Mouse (Mus musculus) gastrocnemius, postnatal 4 days (tissue): ENCODE data around the gene Rbp7. TPM values are rescaled to one million over a fixed set of nuclear protein-coding genes. Genes with fewer than 3 reads are reported as not detected.
"Not testable (repeated sequence)": the region's sequence is repeated elsewhere in the genome, so short reads cannot be mapped to it uniquely, and the experiment has no call there.

Experiments
- DNase-seq, 2 experiments: peaks; one replicate each; pipeline ENCODE4 v3.0.0; 2021 to 2022; ENCODE audit warnings: low spot score in 2 of 2, mixed read lengths in 2 of 2
- long read RNA-seq, 2 experiments: library from polyadenylated mRNA; stranded (forward); transcript quantifications; one replicate each; pipeline ENCODE4 v2.0.0; 2021
- total RNA-seq, 2 experiments: library from RNA; stranded (reverse); gene quantifications; 2 replicates each; pipeline ENCODE4 v1.2.3; 2021

Rbp7 gene
- 10 to 100 TPM; 11.0 to 13.5 TPM for total RNA-seq
- long read RNA-seq, experiment 1, transcript Rbp7-201 (4 exons, 619 nt), result major isoform, 12 of 12 reads
- long read RNA-seq, experiment 1, partial matches to known transcripts, result 0 of 12 reads
- long read RNA-seq, experiment 1, other reads (novel, unspliced or antisense), result 0 of 12 reads
- long read RNA-seq, experiment 2, transcript Rbp7-201 (4 exons, 619 nt), result major isoform, 12 of 12 reads
- long read RNA-seq, experiment 2, partial matches to known transcripts, result 0 of 12 reads
- long read RNA-seq, experiment 2, other reads (novel, unspliced or antisense), result 0 of 12 reads

DNA sequence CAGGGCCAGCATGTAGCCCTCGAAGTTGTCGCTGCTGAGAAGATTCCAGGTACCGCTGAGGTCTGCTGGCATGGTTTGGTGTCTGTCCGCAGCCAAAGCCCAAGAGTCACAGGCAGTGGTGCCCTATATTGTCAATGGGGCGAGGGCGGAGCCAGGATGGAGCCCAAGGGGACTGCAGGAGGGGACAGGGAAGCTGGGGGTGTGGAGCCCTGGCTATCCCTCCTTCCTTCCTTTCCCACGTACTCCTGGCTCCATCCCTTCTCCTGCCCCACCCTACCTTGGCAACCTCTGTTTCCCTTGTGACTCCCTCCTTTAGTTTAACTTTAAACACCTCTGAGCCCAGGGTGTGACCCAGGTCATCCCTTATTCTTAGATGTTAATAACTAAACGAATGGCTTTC is at the start of gene Rbp7:
Gene Rbp7 (minus strand): TSS at position 100 of the 400 bp plus-strand sequence.
- no peak for DNase-seq

GRCm38 (mm10) chr4:149504363-149504762 is 49.6 kb upstream of the Rbp7 start:
- no peak for DNase-seq

GRCm38 (mm10) chr4:149499790-149500189 is 45.0 kb upstream of the Rbp7 start:
- no peak for DNase-seq

GRCm38 (mm10) chr4:149498901-149499300 is 44.1 kb upstream of the Rbp7 start:
- DNase-seq, result no peak

- DNase-seq, result no peak
Measured at GRCm38 (mm10) chr4:149496612-149497011, 41.8 kb upstream of the Rbp7 start.

DNA sequence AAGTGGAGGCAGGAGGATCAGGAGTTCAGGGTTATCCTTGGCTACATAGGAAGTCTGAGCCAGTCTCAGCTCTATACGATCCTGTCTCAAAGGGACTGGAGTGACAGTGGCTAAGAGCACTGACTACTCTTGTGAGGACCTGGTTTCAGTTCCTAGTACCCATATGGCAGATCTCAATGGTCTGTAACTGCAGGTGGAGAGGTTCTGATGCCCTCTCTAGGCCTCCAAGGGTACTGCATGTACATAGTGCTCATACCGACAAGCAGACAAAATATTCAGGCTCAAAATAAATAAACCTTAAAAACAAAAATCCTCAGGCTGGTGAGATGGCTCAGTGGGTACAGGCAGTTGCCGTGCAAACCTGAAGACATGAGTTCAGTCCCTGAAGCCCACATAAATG is 36.4 kb upstream of the Rbp7 start:
- DNase-seq, result no peak

DNA sequence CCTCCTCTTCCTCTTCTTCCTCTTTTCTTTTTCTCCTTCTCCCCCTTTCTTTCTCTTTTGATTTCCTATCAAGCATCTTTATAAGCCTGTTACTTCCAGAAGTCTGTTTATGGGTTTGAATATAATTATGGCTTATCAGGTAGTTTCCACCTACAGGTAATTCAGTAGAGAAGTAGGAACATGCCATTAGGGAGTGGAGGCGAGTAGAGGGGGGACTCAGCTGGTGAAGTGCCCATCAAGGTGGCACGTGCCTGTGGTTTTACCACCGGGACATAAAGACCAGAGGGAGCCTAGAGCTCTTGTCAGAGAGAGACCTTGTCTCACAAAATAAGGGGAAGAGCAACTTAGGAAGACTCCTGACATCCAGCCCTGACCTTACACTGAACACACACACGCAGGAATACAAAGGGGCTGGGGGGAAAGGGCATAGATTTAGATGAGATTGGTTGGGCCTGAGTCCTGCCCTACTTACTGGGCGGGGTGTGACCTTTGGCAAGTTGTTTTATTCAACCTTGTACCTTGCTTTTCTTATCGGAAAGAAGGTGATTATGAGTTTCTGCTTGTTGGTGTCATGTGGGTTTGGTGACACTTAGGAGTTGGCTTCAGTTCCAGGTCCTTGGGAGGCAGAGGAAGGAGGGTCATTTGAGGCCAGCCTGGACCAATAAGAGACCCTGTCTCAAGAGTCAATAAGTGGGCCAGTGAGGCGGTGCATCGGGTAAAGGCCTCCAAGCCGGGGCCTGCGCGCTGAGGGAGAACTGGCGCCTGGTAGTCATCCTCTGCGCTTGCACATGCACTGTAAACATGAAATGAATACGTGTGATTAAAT is 34.9 kb upstream of the Rbp7 start:
- DNase-seq, result no peak

DNA sequence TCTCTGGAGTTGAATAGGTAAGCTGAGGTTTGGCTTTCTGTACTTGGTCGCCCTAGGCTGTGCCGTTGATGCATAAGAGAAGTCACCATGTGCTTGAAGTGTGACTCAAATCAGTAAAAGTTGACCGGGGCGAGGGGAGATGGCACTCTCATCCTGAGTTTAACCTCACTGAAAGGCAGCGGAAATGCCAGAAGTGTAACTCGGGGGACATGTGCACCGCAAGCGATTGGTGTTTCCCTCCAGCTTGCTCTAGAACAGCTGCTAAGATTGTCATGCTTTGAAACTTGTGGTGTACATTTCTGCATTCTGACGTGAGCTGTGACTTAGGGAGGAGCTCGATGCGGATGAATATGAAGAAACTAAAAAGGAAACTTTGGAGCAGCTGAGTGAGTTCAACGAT is 33.0 kb upstream of the Rbp7 start:
- DNase-seq, result no peak

- no peak for DNase-seq
Measured at GRCm38 (mm10) chr4:149485825-149486206, 31.0 kb upstream of the Rbp7 start.

GRCm38 (mm10) chr4:149485053-149485824 is 30.5 kb upstream of the Rbp7 start, which contains the start of the genes Nmnat1 and Lzic:
TSS of gene Nmnat1 (minus strand) at chr4:149485202.
TSS of gene Lzic (plus strand) at chr4:149485229.
- peak; percentile 91 to 96 for DNase-seq

DNA sequence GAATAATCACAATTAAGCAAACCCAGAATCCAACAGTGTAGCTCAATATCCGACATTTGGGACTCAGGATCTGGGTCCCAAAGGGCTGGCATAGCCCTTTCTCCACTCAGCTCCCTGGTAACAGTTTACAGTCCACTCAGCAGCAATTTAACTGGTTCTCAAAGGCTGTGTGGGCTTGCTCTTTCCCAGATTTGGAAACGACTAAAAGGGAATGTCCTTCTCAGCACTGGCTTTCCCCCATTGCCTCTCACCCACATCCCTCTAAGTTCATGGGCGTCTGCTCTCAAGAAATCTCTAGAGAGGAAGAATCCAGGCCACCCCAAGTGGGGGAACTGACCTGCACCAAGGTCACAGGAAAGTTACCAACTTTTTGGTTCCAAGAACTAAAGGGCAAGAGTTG is 29.8 kb upstream of the Rbp7 start:
- DNase-seq, result no peak

DNA sequence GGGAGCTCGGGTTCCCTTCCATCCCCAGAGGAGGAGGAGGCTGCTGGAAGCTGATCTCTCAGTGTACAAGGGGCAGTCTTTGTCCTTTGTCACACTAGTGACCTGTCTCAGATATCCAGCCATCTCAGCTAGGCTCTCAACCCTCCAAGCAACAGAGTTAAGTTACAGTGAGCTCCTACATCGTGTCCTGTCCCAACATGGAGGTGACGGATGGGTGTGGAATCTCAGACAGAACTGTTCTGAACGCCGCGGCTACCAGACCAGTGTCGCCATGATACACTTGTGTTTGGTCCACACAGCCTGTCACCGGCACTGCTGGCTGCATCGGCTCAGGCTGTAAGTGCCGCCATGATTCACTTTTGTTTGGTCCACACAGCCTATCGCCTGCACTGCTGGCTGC is 22.3 kb upstream of the Rbp7 start, which contains the start of gene Tmem274:
Gene Tmem274 (plus strand): TSS at position 301 of the 400 bp plus-strand sequence.
- DNase-seq, result no peak

DNA sequence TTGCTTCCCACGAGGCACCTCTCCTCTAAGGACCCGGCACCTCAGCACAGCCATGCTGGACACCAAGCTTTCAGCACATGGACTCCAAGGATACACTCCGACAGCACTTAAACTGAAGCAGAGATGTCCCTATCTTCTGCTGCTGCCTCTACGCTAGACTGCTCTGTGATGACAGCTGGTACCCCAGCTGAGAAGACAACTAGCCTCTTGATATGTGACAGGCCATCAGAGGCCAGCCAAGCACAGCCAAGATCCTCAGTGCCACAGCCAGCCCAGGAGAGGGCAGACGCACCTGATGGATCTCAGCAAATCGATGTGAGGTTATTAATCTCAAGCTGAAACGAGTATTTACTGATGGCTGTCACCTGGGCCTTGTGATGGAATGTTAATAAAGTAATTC is 20.3 kb upstream of the Rbp7 start:
- DNase-seq, result no peak

- DNase-seq, result no peak
Measured at GRCm38 (mm10) chr4:149469557-149469956, 14.8 kb upstream of the Rbp7 start.

DNA sequence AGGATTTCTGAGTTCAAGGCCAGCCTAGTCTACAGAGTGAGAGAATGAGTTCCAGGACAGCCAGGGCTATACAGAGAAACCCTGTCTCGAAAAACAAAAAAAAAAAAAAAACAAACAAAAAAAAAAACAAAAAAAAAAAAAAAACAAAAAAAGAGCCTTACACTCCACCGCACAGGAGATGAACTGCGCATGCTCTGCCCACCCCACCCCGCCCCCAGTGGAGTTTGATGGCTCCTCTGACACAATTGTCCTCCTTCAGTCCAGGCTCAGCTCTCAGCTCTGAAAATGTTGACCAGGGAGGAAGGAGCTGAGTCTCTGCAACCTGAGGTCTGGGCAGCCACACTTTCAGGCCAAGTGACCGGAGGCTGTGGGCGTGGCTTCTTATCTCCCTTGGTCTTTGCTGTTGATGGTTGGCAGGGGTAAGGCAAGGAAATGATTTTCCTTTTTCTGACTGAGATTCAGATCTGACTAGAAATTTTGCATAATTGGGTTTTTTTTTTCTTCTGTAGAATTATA is 8.7 kb upstream of the Rbp7 start:
- DNase-seq, result no peak

DNA sequence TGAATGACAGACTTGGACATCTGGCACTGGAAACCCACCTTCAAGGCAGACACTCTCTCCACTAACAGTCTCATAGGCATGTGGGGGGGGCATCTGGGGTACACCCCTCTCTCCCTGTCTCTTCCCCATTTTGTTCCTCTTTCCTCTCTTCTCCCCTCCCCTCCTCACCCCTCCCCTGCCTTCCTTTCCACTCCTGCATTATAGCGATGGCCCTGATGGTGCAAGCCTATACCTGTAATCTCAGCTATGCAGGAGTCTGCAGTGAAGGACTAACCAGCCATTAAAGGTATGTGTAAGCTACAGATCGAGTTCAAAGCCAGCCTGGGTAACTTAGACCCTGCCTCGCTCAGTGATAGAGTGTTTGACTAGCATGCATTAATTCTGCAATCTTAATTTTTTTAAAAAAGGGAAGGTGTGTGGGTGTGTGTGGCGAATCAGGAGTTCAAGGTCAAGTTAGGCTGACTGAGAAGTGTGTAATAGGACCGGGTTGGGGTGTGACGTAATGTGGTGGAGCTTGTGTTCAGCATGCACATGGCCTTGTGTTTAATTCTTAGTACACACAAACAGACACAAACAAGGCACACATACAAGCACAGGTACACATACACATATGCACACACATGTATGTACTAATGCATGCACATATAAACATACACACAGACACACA is 7.7 kb upstream of the Rbp7 start:
- DNase-seq, result no peak

- no peak for DNase-seq
Measured at GRCm38 (mm10) chr4:149461579-149462304, 7.0 kb upstream of the Rbp7 start.

DNA sequence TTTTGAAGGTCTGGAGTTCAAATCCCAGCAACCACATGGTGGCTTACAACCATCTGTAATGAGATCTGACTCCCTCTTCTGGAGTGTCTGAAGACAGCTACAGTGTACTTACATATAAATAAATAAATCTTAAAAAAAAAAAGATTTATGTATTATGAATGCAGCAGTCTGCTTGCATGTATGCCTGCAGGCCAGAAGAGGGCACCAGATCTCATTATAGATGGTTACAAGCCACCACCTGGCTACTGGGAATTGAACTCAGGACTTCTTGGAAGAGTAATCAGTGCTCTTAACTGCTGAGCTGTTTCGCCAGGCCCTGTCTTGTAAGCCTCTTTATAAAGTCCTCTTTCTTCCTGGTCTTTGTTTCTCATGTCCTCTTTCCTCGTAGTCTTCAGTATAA is 5.7 kb upstream of the Rbp7 start:
- not testable (repeated sequence) for DNase-seq

- no peak for DNase-seq
Measured at GRCm38 (mm10) chr4:149459425-149459824, 4.6 kb upstream of the Rbp7 start.

DNA sequence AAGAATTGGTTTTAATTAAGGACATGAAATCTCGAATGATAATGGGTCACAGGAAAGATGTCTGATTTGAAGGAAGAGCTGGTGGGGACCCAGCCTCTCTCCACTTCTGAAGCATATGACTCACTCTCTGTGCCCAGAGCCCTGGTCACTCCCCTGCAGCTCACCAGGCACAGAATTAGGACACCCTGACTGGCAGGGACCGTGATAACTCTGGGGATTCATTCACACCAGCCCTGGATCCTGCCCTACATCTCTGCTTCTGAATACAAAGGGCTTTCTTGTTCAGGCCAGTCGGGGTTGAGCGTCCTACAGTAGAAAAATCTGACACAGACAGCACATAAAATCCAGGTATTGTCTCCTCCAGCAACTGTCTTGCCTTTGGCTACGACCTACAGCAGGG is 3.7 kb upstream of the Rbp7 start:
- DNase-seq, result no peak
